Mouse (Mus musculus) heart, postnatal 0 days (tissue): ENCODE data around the gene Rheb.

ENCODE experiments used
- CTCF ChIP-seq: IDR thresholded peaks from 2 replicates; pipeline ENCODE4 v1.5.1; 2016; ENCODE audit warnings: antibody characterized with exemption, control low read depth, low read depth
- EP300 ChIP-seq: IDR thresholded peaks from 2 replicates; pipeline ENCODE4 v1.6.1; 2016; ENCODE audit warnings: antibody characterized with exemption, low read depth

GRCm38 (mm10) chr5:24779321-24779720 is 63.1 kb downstream of the Rheb start:
- no peak for TF ChIP-seq EP300
- no peak for TF ChIP-seq CTCF
